Mouse (Mus musculus): Measurements from ENCODE around the gene Twist1.

Gene Twist1

GRCm38 (mm10) chr12:33957400-33958240 is at the start of gene Twist1:
Twist1 (plus strand) TSS chr12:33957671.
- no peak for DNase-seq

GRCm38 (mm10) chr12:33926751-33927150 is 30.7 kb upstream of the Twist1 start:
- DNase-seq, result no peak

GRCm38 (mm10) chr12:33927334-33928098 is 30.0 kb upstream of the Twist1 start:
- no peak for DNase-seq

GRCm38 (mm10) chr12:33928331-33929192 is 28.9 kb upstream of the Twist1 start, which contains the start of gene Ferd3l:
Ferd3l (plus strand) TSS chr12:33928425.
- no peak for DNase-seq

- no peak for DNase-seq
These were observed 4.6 kb upstream of the Twist1 start for GRCm38 (mm10) chr12:33952843-33953242.

GRCm38 (mm10) chr12:33954931-33955565 is 2.4 kb upstream of the Twist1 start:
- no peak for DNase-seq

GRCm38 (mm10) chr12:33955606-33956295 is 1.7 kb upstream of the Twist1 start:
- no peak for DNase-seq

GRCm38 (mm10) chr12:33956576-33957399 is 683 bp upstream of the Twist1 start:
- DNase-seq, result no peak

GRCm38 (mm10) chr12:33958241-33959194 is 1.0 kb downstream of the Twist1 start:
- no peak for DNase-seq

- no peak for DNase-seq
These were observed 1.7 kb downstream of the Twist1 start for GRCm38 (mm10) chr12:33959206-33959605.

- DNase-seq, result no peak
These were observed 2.4 kb downstream of the Twist1 start for GRCm38 (mm10) chr12:33959846-33960245.

GRCm38 (mm10) chr12:33961013-33961412 is 3.5 kb downstream of the Twist1 start:
- no peak for DNase-seq

- no peak for DNase-seq
These were observed 4.8 kb downstream of the Twist1 start for GRCm38 (mm10) chr12:33962118-33962772.

- no peak for DNase-seq
These were observed 5.3 kb downstream of the Twist1 start for GRCm38 (mm10) chr12:33962773-33963130.

- DNase-seq, result no peak
These were observed 6.3 kb downstream of the Twist1 start for GRCm38 (mm10) chr12:33963671-33964369.

- DNase-seq, result no peak
These were observed 7.0 kb downstream of the Twist1 start for GRCm38 (mm10) chr12:33964427-33964826.

- no peak for DNase-seq
These were observed 8.3 kb downstream of the Twist1 start for GRCm38 (mm10) chr12:33965661-33966360.

All from right cerebral cortex, postnatal 25 days (tissue).